Mouse (Mus musculus): Measurements from ENCODE around the gene Abca15.
"Not testable (repeated sequence)": the region's sequence is repeated elsewhere in the genome, so short reads cannot be mapped to it uniquely, and the experiment has no call there.

The Abca15 gene

DNA sequence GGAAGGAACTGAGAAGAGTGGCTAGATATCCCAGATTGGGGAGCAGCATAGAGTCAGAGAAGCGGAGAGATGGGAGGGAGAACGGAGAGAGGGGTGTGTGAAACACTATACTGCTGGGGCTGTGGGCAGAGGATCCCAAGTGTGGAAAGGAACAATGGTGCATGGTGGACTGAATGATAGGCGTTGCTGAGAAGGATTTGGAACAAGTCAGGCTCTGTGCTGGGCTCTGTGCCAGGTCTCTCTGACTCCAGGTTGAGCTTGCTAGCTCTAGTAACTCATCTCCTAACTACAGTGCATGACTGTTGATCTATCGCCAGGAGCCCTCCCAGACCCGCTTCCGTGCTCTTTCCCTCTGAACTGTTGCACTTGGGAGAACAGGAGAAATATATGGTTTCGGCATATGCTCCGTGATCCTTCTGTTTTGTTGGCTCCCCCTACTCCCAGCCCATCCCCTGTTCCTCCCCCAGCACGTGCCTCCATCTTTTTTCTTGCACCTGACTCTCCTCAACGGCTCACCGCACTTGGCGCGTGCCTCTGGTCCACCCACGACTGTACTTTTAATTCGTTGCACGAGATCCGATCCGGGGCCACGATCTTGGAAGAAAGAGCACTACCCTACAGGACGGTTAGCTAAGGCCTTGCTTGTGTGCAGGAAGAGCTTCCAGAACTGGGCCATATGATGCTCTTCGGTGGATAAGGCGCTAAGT lies at the start of gene Abca15:
TSS of gene Abca15 (plus strand) at position 584 of the 707 bp plus-strand sequence.
- DNase-seq (ENCODE audit: low spot score): peak; percentile 5

DNA sequence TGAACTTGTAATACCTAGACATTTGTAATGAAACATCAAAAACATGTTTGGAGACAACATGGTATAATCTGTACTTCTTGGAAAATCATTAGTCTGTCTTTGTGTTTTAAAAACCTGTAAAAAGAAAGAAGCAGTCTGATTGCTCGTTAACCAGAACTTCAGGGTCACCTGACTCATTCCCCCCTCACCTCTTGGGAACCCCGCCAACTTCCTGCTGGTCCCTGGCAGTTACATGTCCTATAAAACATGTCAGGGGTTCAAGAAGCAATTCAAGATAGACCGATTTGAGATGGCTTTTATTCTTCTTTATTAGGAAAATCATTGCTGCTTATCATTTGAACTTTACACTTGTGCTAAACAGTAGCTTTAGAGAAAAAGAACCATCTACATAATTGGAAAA lies 43.2 kb upstream of the Abca15 start:
- DNase-seq (ENCODE audit: low spot score): peak; percentile 24

DNA sequence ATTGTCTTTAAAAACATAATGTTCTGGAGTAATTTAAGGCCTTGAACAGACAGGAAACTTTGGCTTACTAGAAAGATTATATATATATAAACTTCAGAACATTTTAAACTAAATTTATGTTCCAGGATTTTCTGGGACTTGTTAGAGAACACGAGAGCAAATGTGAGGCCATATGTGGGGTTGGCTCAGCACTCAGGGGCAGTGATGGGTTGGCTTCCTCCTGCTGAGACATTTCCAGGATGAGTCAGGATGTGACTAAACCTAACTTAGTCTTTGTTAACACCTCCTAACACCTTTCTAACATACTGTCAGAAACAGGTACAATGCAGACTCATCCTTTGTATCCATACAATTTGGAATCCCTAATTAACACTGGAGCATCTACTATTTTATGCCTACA lies 12.4 kb upstream of the Abca15 start:
- no peak for DNase-seq (ENCODE audit: low spot score)

DNA sequence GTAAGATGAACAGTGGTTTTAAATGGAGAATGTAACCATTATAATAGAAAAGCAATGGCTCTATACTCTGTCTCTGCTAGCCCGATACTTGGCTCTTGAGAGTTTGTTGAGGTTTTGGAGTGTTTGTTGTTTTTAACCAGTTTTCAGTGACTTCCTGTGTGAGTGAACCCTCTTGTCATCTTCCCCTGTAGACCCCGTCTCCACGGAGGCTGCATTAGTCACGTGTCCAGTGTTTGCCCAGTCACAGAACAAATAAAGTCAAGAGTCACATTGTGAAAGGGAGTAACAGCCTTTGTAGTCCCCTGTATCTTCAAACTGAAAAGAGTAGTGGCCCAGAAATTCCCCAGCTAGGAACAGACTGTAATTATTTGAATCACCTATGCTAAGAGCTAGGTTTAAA lies 5.5 kb upstream of the Abca15 start:
- DNase-seq (ENCODE audit: low spot score): no peak

DNA sequence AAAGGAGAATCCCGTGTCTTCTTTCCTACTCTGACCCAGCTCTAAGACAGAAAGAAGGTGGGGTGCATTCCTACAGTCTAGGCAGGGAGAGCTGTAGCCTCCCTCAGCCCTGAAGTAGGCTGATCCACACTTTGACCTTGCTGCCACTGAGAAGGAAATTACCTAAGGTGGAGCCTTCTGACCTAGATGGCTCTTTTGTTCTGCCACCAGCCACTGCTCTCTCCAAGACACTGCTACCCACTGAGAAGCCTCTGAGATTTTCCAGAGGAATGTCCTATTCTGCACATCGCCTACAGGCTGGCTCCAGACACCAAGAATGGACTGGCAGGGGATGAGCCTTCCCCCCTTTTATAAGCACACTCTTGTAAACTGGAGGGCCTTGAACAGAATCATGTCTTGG lies 2.6 kb upstream of the Abca15 start:
- not testable (repeated sequence) for DNase-seq (ENCODE audit: low spot score)

DNA sequence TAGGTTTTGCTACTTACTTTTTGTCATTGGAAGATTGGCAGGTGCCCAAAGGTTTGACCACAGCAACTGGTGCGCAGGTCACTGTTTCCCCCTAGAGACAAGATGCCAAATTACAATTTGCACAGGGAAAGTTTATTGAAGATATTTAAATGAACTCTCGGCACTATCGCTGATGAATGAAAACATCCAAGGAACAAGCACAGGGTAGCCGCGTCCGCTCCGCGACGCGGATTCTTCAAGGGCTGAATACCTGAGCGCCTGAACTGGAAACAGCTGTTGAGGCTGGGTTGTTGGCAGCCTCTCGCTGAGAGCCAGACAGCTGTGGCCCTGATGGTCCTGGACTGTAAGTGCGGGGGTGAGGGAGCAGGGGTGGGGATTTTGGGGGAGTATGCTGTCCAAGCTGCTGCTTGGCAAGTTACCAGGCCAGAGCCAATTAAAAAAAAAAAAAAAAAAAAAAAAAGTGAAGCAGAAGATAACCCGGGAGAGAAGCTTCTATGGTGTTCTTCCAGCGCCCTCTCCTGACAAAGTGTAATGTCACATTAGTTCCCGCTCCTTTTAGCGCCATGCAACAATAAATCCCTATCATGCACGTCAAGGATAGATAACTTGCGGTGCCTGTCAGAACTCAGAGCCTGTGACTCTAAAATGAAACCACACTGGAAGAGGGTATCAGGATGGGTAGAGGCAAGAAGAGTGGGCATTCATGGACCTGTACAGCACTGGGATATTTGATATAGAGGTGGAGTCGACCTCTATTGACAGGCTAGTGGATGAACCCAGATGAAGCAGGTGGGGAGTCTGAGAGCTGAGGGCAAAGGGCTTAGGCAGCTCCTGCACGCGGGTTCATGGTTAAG lies 1.0 kb upstream of the Abca15 start:
- DNase-seq (ENCODE audit: low spot score): peak; percentile 25

DNA sequence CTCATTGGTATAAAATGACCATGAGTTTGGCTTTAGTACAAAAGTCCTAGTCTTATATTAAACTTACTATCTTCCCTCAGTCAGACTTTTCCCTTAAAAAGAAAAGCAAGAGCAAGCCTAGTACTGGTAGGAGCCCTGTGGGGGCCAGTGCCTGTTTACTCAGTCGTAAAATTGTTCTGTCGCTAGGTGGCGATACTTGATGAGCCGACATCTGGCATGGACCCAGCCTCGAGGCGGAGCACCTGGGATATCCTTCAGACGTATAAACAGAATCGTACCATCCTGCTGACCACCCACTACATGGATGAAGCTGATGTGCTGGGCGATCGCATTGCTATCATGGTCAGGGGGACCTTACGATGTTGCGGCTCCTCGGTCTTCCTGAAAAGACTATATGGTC lies 32.7 kb downstream of the Abca15 start:
- DNase-seq (ENCODE audit: low spot score): no peak

DNA sequence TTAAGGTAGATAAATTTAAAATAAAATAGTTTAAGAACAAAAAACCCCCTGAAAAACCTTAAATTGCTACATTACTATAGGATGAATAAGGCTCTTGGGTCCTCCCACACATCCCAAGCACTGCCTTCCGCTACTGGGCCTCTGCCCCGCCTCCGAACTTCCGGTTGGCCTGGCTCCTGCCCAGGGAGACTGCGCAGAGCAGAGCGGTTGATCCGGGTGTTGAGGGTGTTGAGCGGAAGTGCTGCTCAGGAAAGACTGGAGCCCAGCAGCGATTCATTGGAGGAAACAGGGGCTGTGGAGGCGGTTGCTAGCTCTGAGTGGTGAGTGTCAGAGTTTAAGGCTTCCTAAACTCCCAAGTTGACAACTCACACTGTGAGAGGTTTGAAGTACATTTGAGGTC lies 81.0 kb downstream of the Abca15 start, which contains the start of gene Abca16:
TSS of gene Abca16 (plus strand) at position 201 of the 400 bp plus-strand sequence.
- DNase-seq (ENCODE audit: low spot score): no peak

DNA sequence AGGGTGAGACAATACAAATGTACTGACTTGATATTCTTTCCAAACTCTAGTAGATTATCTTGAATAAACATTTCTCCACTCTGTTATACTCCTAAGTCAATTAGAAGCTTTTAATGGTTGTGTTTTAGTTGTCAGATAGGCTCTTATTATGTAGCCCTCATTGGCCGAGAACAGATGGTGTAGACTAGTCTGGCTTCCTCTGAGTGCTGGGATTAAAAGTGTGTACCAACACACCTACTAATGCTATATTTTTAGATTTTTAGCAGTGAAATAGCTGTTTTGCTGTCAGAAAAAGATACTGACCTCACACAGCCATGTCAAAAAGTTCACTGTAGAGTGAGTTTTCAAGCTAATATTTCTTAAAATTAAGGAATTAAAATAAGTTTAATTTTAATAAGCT lies 83.9 kb downstream of the Abca15 start:
- DNase-seq (ENCODE audit: low spot score): no peak

DNA sequence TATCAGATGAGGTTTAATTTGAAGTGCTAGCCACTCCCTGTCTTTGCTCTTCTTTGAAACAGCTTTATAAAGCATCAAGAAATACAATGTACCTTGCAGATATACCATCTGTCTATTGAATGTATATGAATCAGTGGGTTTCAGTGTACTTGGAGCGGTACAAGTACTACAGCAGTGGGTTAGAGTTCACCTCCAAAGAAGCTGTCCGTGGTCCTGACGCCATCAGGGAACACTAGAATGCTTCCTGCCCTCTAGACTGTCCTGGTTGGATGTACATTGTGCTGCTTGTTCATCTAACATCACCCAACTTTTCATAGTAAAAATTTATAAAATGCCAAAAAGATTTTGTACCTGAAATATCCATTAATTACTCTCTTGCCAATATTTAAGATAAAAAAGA lies 98.2 kb downstream of the Abca15 start:
- DNase-seq (ENCODE audit: low spot score): no peak

DNA sequence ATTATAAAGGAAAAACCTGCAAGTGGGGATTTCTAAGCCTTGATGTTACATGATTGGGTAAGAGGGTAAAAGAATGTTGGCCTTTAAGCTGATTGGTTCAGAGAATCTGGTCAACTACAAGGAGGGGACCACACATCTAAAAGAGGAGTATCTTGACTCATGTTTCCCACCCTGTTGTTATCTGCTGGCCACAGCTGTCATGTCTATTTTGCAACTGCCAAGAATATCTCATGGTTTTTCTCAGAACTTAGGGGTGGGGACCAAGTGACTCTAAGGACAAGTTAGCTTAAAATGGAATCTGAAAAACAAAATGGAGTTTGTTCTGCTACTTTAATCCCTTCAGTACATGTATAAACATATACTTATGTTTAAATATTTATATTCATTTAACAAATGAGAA lies 103.0 kb downstream of the Abca15 start:
- no peak for DNase-seq (ENCODE audit: low spot score)

Data from urinary bladder, postnatal 14 days (tissue).